Mouse (Mus musculus) liver, embryonic 16.5 days (tissue): ENCODE results near the gene Lgr6. TPM values are rescaled to one million over a fixed set of nuclear protein-coding genes. Genes with fewer than 3 reads are reported as not detected.
"Not testable (repeated sequence)": the region's sequence is repeated elsewhere in the genome, so short reads cannot be mapped to it uniquely, and the experiment has no call there.

Experiments used
- ATAC-seq: fragments of 200-750 bp; cut with Nextera tagmentation; 2 replicates; pipeline ENCODE4 v1.8.0; 2017; ENCODE audit warnings: low read depth, mild to moderate bottlenecking, moderate number of reproducible peaks, moderate library complexity
- H3K27ac ChIP-seq: fragments of 300-500 bp; sonication (generic); 2 replicates; pipeline ENCODE4 v1.5.1; 2014; ENCODE audit warnings: mild to moderate bottlenecking, low read length
- H3K27me3 ChIP-seq: fragments of 300-500 bp; sonication (generic); 2 replicates; pipeline ENCODE4 v1.6.1; 2014; ENCODE audit warnings: low read depth, low read length, mixed read lengths; ENCODE audit not compliant: control insufficient read depth, insufficient read depth
- H3K36me3 ChIP-seq: fragments of 300-500 bp; sonication (generic); 2 replicates; pipeline ENCODE4 v1.6.1; 2014; ENCODE audit warnings: mild to moderate bottlenecking; ENCODE audit not compliant: control insufficient read depth, insufficient read depth
- H3K4me1 ChIP-seq: fragments of 300-500 bp; sonication (generic); 2 replicates; pipeline ENCODE4 v1.6.1; 2014; ENCODE audit warnings: low read depth, low read length, mixed read lengths; ENCODE audit not compliant: control insufficient read depth
- H3K4me2 ChIP-seq: fragments of 300-500 bp; sonication (generic); 2 replicates; pipeline ENCODE4 v1.6.1; 2014; ENCODE audit warnings: low read depth, low read length, mixed read lengths
- H3K4me3 ChIP-seq: fragments of 300-500 bp; sonication (generic); 2 replicates; pipeline ENCODE4 v1.5.1; 2014; ENCODE audit warnings: low read depth, mild to moderate bottlenecking, low read length
- H3K9ac ChIP-seq: fragments of 300-500 bp; sonication (generic); 2 replicates; pipeline ENCODE4 v1.6.1; 2014; ENCODE audit warnings: low read depth, low read length
- H3K9me3 ChIP-seq: fragments of 300-500 bp; sonication (generic); replicated peaks from 2 replicates; pipeline ENCODE4 v1.6.1; 2016; ENCODE audit warnings: low read length; ENCODE audit not compliant: control insufficient read depth
- WGBS: fragments of 180-500 bp; shearing (Covaris S2); extraction: QIAGEN DNeasy Blood & Tissue Kit; methylation state at CpG from one replicate; pipeline ENCODE4 v1.1.7; 2014; ENCODE audit not compliant: insufficient replicate concordance; 5-methylcytosine and 5-hydroxymethylcytosine counted together
- polyA plus RNA-seq: library from polyadenylated mRNA; unstranded; fragments of >200 nt; fragmentation: Nextera tagmentation; extraction: Ambion mirVana; gene quantifications from 2 replicates; pipeline ENCODE4 v1.2.1, GENCODE M21; 2015

Lgr6 gene
- polyA plus RNA-seq, 1 experiment from 2014 or later, result 0.08 TPM

DNA sequence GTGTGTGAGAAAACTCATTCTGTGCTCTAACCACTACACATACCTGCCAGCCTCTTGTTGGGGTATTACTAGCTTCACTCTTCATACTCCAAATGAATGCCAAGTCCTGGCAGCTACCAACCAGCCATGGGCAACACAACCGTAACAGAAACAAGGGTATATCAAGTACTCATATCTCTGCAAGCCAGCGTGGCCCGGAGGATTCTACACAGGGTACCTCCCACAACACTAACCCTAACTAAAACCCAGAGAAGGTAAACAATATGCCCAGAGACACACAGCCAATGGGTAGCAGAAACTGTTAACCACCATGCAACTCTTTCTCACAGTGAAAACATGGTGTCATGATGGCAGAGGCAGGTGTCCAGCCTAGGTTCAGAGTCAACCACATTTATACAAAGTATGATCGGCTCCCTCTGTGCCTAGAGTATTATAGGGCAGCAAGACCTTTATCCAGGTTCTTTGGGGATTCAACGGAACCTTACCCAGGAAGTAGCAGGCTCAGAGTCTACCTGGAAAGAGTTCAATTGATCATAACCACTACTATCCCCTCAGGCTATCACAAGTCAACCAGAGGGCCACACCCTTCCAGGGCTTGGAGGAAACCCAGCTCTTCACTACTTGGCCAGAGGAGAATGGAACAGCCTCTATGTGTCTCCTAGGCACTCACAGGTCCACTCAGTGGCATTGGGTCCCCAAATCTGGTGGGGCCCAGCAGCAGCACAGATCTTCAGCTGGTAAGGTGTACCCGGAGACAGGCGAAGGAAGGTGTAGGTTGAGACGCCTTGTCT lies 19.7 kb upstream of the Lgr6 start:
- no peak for ATAC-seq
- 59% methylated on average over 8 of the region's 8 CpGs for WGBS
- no peak overlapping the region for H3K4me2 ChIP-seq

DNA sequence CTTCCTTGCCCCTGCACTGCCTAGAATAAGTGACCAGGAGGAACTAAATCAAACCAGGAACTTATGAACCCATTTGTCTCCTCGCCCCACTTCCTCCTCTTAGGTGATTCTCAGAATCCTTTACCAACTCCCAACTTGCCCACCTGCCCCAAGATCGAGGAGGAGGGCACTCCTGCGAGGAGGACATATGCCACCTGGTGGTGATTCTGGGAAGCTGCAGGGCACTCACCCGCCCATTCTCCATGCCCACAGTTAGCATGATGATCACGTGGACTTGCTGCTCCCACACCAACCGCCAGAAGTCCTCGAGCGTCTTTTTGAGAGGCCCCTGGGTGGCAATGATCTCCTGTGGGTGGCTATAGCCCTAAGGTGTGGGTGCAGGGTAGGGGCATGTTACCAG lies 7.6 kb upstream of the Lgr6 start:
- peaks cover 2% of the 10 kb centered on the region for H3K4me1 ChIP-seq
- no peak overlapping the region for H3K4me2 ChIP-seq
- H3K9ac ChIP-seq, result no peak overlapping the region
- no peaks in the 10 kb centered on the region for H3K27me3 ChIP-seq
- H3K27ac ChIP-seq, result no peak overlapping the region
- H3K9me3 ChIP-seq, result no peaks in the 10 kb centered on the region
- no peaks in the 10 kb centered on the region for H3K36me3 ChIP-seq
- no peak for ATAC-seq
- no peak overlapping the region for H3K4me3 ChIP-seq
- WGBS, result 3% methylated on average over 8 of the region's 8 CpGs

More for the DNA sequence above, 19.7 kb upstream of the Lgr6 start:
- no peaks in the 10 kb centered on the region for H3K36me3 ChIP-seq
- H3K4me3 ChIP-seq, result no peak overlapping the region
- H3K9ac ChIP-seq, result no peak overlapping the region
- no peaks in the 10 kb centered on the region; the same call in 1 of the 2 replicates for H3K4me1 ChIP-seq
- 0 out of 2 replicates have a peak, but pooled peaks cover 4% of the 10 kb centered on the region for H3K27me3 ChIP-seq
- H3K9me3 ChIP-seq, result no peaks in the 10 kb centered on the region
- no peak overlapping the region for H3K27ac ChIP-seq

DNA sequence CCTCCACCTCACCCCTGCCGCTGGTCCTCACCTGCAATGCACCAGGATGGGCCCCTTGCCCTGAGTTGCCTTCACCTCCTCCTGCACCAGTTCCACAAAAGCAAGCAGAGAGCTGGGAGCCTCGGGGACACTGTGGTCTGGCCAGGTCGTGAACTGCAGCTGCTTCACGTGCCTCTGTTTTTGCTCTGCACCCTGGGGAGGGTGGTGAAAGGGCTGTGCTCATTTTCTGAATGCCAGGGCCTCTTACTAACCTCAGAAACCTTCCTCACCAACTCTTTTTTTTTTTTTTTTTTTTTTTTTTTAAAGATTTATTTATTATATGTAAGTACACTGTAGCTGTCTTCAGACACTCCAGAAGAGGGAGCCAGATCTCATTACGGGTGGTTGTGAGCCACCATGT lies 6.2 kb upstream of the Lgr6 start:
- H3K4me1 ChIP-seq, H3K27ac ChIP-seq, H3K9me3 ChIP-seq, H3K4me2 ChIP-seq, H3K9ac ChIP-seq, ATAC-seq, H3K36me3 ChIP-seq, H3K4me3 ChIP-seq, H3K27me3 ChIP-seq: not testable (repeated sequence)
- WGBS, result 35% methylated on average over 4 of the region's 5 CpGs

- no peak overlapping the region for H3K4me2 ChIP-seq
- no peak overlapping the region for H3K27ac ChIP-seq
- no peaks in the 10 kb centered on the region for H3K36me3 ChIP-seq
- H3K4me3 ChIP-seq, result no peak overlapping the region
- ATAC-seq, result no peak
- H3K9ac ChIP-seq, result no peak overlapping the region
- peaks cover 12% of the 10 kb centered on the region for H3K27me3 ChIP-seq
- peaks cover 2% of the 10 kb centered on the region for H3K4me1 ChIP-seq
- 14% methylated on average over 6 of the region's 6 CpGs for WGBS
- H3K9me3 ChIP-seq, result no peaks in the 10 kb centered on the region
Measured at GRCm38 (mm10) chr1:135110075-135110474, 5.0 kb upstream of the Lgr6 start.

- Histone ChIP-seq H3K9me3 (no peaks in the 10 kb centered on the region), H3K4me3 (no peak overlapping the region), H3K36me3 (no peaks in the 10 kb centered on the region), H3K9ac (no peak overlapping the region), H3K4me2 (no peak overlapping the region), H3K4me1 (peaks cover 2% of the 10 kb centered on the region), H3K27ac (no peak overlapping the region), H3K27me3 (peaks cover 27% of the 10 kb centered on the region)
- no peak for ATAC-seq
- WGBS, result 39% methylated on average over 6 of the region's 6 CpGs
Measured at GRCm38 (mm10) chr1:135108611-135109010, 3.5 kb upstream of the Lgr6 start.

GRCm38 (mm10) chr1:135105951-135106350 lies 875 bp upstream of the Lgr6 start:
- H3K27me3 ChIP-seq, result peaks cover 45% of the 10 kb centered on the region
- H3K4me3 ChIP-seq, result no peak overlapping the region
- H3K9me3 ChIP-seq, result no peaks in the 10 kb centered on the region
- ATAC-seq, result no peak
- 5% methylated on average over 8 of the region's 8 CpGs for WGBS
- no peaks in the 10 kb centered on the region; the same call in 1 of the 2 replicates for H3K4me1 ChIP-seq
- no peak overlapping the region for H3K27ac ChIP-seq
- H3K9ac ChIP-seq, result no peak overlapping the region
- H3K4me2 ChIP-seq, result no peak overlapping the region
- H3K36me3 ChIP-seq, result no peaks in the 10 kb centered on the region

- Histone ChIP-seq H3K27me3 (peaks cover 39% of the 10 kb centered on the region), H3K27ac (no peak overlapping the region), H3K4me1 (no peaks in the 10 kb centered on the region; the same call in 1 of the 2 replicates), H3K9me3 (no peaks in the 10 kb centered on the region), H3K9ac (no peak overlapping the region), H3K4me2 (no peak overlapping the region), H3K4me3 (no peak overlapping the region), H3K36me3 (no peaks in the 10 kb centered on the region)
- 39% methylated on average over 7 of the region's 7 CpGs for WGBS
- ATAC-seq, result no peak
Measured at GRCm38 (mm10) chr1:135100400-135100799, 4.7 kb downstream of the Lgr6 start.

DNA sequence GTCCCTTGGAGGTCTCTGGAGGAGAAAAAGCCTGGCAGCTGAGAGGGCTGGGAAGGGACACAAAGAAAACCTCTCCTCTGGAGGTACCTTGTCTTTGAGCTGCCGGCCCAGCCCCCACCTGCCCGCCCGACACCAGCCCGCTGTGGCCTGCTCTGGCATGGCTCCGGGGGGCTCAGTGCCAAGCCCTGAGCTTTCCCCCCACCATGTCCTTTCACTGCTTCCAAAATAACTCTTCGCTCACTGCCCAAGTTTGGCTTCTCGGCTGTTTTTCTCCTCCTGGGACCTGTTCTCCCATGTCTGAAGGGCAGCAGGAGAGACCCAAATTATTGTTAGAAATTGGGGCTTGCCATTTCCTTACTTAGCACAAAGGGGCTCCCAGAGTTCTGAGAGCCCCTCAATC lies 6.6 kb downstream of the Lgr6 start:
- ATAC-seq, result no peak
- Histone ChIP-seq H3K4me2 (no peak overlapping the region), H3K9ac (no peak overlapping the region), H3K4me1 (peaks cover 3% of the 10 kb centered on the region; the same call in 1 of the 2 replicates), H3K27ac (no peak overlapping the region), H3K36me3 (no peaks in the 10 kb centered on the region), H3K4me3 (no peak overlapping the region), H3K9me3 (no peaks in the 10 kb centered on the region), H3K27me3 (peaks cover 19% of the 10 kb centered on the region)
- WGBS, result 68% methylated on average over 7 of the region's 7 CpGs

DNA sequence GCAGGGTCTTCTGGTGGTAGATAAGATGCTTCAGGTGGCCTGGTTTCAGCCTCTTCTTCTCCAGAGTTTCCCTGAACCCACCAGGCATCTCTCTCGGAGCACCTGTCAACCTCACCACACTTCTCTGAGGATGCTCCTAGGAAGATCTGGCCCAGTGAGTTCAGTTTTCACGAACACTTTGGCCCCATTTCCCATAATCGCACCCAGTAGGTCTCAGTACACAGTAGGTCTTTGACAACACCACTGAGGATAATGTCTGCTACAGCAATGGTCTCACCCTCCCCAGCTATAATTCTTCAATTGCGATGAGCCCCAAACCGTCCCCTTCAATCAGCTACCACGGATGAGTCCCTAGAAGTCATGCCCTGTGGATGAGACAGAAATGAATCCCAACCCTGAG lies 7.6 kb downstream of the Lgr6 start:
- no peak overlapping the region for H3K4me2 ChIP-seq
- 71% methylated on average over 6 of the region's 6 CpGs for WGBS
- H3K4me1 ChIP-seq, result peaks cover 3% of the 10 kb centered on the region; the same call in 1 of the 2 replicates
- peaks cover 12% of the 10 kb centered on the region for H3K27me3 ChIP-seq
- H3K4me3 ChIP-seq, result no peak overlapping the region
- no peak for ATAC-seq
- H3K27ac ChIP-seq, result no peak overlapping the region
- H3K36me3 ChIP-seq, result no peaks in the 10 kb centered on the region
- H3K9me3 ChIP-seq, result no peaks in the 10 kb centered on the region
- no peak overlapping the region for H3K9ac ChIP-seq
